Mouse (Mus musculus): ENCODE measurements around the gene Cul9. TPM values are rescaled to one million over a fixed set of nuclear protein-coding genes. Genes with fewer than 3 reads are reported as not detected.
"Not testable (repeated sequence)": the region's sequence is repeated elsewhere in the genome, so short reads cannot be mapped to it uniquely, and the experiment has no call there.

The Cul9 gene
- total RNA-seq, 2 experiments from 2014 or later, result 61.0 to 64.5 TPM

DNA sequence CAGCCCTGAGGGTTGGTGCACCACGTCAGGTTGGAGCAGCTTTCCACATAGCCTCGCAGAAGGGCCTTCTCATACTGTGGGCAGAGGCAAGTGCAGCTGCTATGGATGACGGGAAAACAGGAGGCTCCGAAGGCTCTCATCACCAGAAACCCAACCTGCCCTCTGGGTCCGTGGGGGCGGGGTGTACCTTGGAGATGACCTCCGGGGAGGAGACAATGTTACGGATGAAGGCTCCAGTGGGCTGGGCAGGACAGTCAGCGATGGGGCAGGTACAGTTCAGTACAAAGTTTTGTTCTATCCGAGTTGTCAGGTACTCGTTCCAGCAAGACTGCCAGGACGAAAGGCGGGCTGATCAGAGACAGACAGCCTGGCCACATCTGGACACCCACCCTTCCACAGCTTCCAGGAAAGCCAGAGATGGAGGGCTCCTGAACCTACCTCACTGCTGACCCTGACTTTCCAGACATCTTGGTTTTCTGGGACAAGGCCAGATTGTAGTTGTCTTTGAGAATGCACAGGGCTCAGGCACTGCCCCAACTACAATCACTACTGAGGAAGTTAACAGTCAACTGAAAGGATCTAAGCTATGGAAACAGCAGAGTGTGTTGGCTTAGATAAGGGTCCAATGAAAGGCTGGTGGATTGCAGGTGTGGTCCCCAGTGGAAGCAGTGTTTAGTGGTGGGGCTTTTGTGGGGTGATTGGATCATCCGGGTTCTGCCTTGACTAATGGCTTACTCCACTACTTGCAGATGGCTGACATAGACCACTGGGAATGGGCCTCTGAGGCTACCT lies 42.1 kb downstream of the Cul9 start:
- no peak for DNase-seq (ENCODE audit: low spot score in 2 of 2)

DNA sequence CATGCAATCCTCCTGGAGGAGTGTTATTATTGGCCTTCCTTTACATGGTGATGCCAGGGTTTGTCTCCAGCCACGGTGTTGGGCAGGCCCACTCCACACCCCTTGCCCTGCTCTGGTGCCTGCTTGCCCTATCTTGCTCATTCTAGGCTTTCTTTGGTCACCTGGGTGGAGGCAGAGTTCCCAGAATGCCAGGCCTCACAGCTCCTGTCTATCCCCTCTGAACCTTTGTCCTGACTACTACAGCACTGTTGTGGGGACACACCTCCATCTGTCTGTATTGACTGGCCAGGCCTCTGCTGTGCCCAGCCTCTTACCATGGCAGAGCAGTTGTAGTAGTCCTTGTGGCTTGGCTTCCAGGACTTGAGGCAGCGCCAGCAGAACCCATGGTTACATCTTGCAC lies 43.4 kb downstream of the Cul9 start:
- DNase-seq (ENCODE audit: low spot score in 2 of 2), result no peak

DNA sequence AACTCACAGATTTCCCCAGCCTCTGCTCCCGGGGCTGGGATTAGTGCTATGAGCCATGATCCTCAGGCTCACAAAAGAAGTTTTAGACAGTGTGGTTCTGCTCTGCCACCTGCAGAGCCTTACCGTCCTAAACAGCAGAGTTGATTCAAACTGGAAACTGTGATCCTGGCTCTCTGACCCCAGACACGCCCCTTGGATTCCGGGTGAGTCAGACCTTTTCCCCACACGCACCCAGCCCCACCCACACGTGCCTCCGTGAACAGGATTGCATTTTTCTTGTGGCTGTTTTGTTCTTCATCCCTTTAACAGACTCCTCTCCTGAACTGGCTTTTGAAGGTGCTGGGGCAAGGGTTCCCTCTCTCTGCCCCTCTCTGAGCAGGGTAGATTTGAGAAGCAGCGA lies 48.2 kb downstream of the Cul9 start:
- no peak for DNase-seq (ENCODE audit: low spot score in 2 of 2)

DNA sequence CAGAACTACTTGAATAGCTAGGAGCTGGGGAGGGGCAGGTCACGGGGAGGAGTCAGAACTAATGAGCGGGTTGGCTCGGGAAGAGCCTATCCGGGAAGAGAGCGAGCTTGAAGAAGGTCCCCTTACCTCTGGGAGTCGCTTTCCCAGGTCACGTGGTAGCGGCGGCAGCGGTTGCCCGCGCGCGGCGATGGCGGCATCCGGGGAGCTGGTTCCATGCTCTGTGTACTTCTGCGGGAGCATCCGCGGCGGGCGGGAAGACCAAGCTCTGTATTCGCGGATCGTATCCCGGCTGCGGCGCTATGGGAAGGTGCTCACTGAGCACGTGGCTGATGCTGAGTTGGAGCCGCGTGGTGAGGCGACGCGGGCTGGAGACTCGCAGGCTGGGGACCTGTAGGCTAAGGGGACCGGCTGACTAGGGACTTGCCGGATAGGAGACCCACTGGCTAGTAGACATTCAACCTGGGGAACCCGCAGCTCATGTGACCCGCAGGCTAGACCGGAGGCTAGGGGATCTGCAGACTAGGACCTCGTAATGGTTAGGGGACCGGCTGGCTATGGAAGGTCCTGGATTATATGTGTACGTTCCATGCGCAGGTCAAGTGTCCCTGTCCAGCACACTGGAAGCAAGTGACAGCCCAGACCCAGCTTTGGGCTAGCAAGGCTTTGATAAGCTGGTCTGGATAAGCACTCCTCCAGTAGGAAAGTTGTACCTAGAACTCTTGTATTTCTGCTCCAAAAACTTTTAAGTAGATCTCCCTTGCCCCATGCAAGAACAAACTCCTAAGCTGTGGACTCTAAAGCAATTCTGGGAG lies 49.4 kb downstream of the Cul9 start, which contains the start of gene Dnph1:
TSS of gene Dnph1 (plus strand) at position 89 of the 812 bp plus-strand sequence.
- DNase-seq (ENCODE audit: low spot score in 2 of 2), result peak; percentile 74 to 84

DNA sequence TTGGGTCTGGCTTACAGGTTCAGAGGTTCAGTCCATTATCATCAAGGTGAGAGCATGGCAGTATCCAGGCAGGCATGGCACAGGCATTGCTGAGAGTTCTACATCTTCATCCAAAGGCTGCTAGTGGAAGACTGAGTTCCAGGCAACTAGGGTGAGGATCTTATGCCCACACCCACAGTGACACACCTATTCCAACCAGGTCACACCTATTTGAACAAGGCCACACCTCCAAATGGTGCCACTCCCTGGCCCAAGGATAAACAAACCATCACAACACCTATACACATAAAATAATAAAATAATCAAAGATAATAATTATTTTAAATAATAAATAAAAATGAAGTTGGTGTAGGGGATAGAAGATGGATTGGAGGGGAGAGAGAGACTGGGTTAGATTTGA lies 50.1 kb downstream of the Cul9 start:
- not testable (repeated sequence) for DNase-seq (ENCODE audit: low spot score in 2 of 2)

DNA sequence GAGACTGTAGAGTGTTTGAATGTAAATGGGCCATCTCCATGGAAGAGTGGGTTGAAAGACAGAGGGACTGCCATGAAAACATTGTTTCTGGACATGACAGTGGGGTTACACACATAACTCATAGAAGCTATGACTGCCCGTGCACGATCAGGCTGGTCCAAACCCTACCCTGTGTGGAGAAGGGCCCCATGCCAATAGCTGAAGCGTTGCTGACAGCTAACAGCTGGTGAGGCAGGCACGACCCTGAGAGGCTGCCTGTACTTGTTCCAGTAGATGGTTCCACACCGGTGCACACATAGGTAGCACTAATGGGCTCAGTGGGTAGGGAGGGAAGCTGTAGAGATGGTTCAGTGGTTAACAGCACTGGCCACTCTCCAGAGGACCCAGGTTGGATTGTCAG lies 50.7 kb downstream of the Cul9 start:
- DNase-seq (ENCODE audit: low spot score in 2 of 2), result no peak

DNA sequence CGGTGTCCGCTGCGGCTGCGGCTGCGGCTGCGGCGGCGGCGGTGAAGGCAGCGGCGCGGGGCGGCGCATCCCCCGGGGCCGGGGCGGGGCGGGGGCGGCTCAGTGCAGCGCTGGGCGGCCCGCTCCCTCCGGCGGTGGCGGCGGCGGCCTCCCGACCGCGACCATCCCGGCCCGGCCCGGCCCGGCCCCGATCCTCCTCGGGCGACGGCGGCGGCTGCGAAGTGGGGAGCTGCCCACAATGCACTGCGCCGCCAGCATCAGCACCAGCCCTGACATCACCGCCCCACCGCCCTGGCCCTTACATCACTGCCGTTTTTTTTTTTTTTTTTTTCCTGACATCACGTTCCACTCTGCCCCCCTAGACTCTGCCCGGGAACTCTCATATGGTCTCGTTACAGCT lies 58.8 kb downstream of the Cul9 start, which contains the start of gene Ttbk1:
TSS of gene Ttbk1 (minus strand) at position 245 of the 400 bp plus-strand sequence.
- DNase-seq (ENCODE audit: low spot score in 2 of 2), result peak; percentile 67 to 78

DNA sequence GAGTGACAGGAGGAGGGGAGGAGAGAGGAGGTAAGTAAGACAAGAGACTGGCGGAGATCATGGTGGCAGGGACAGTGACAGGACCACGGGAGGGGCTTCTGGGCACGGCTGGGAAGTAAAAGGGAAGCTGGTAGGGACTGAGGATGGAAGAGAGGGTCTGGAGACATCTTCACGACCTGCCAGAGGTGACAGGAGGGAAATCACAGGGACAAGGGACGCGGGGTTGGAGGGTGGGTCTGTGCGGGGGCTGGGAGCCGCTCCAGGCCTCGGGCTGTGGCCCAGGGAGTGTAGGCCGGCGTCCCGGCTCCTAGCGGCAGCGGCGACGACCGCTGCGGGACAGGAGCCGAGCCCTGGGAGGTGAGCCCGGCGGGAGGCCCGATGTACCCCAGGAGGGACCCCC lies 59.2 kb downstream of the Cul9 start:
- peak in 1 of 2 experiments; percentile 23 for DNase-seq (ENCODE audit: low spot score in 2 of 2)

DNA sequence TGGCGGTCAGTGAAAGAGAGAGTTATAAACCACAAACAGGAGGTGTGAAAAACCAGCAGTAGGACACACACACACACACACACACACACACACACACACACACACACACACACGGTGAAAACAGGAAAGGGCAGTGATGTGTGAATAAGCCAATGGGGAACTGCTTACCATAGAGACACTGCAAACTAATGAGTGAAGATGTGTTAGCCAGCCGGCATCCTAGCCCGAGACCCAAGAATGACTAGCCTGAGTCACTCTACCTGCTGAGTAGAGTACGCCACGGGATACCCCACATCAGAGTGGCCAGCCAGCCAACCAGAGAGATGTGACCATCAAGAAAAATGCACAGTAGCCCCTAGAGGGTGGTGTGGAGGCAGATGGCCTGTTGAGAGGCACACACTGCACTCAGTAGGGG lies 61.7 kb downstream of the Cul9 start:
- no peak for DNase-seq (ENCODE audit: low spot score in 2 of 2)

DNA sequence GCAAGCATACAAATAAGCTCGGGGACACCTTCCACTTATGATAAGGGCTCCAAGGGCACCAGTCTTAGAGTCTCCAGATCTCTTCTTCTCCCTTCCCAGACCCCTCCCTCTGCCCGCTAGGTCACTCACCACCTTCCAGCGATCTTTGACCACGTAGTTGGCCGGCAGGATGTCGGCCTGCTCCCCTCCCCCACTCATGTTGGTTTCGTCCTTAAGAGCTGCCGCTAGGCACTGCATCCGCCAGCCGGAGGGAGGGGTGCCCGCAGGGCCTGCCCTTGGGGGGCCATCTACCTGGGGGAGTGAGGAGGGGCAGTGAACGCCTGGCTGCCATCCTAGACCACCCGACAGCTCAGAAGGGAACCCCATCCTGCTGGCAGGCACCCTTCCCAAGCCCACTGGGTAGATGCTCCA lies 62.2 kb downstream of the Cul9 start:
- DNase-seq (ENCODE audit: low spot score in 2 of 2), result no peak

DNA sequence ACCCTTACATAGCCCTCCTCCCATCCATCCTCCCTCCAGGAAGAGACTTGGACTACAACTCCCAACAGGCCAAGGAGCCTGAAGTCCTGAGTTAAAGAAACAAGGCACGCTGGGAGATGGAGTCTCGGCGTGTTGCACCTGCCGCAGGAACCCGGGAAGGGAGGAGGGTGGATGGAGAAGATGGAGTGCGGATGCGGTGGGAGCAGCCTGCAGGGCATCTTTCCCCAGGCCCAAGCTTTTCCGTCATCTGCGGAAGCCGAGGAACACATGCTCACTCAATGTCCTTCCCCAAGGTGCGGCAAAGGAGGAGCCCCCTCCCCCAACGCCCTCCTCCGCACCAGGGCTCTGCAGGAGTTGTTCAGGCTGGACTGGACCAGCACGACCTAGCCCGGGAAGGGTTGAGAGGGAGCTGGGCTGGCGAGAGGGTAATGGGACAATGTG lies 62.6 kb downstream of the Cul9 start:
- DNase-seq (ENCODE audit: low spot score in 2 of 2), result peak; percentile 60 to 68

DNA sequence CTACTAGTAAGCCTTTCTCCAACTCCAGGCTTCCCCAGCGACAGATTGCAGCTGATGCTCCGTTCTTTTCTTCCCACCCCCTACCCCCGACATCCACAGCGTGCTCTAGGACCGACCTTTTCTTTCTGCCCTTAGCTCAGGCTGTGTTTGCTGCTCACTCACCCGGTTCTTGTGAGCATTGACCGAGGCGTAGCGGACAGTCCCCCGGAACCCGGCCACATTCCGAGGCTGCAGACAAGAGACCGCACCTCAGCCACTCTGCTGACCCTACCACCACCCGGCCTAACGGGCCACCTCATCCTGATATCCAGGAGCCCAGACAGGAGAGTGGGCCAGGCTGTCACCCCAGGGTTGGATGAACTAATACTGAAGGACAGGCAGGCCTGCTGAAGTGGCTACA lies 68.9 kb downstream of the Cul9 start:
- DNase-seq (ENCODE audit: low spot score in 2 of 2), result no peak

DNA sequence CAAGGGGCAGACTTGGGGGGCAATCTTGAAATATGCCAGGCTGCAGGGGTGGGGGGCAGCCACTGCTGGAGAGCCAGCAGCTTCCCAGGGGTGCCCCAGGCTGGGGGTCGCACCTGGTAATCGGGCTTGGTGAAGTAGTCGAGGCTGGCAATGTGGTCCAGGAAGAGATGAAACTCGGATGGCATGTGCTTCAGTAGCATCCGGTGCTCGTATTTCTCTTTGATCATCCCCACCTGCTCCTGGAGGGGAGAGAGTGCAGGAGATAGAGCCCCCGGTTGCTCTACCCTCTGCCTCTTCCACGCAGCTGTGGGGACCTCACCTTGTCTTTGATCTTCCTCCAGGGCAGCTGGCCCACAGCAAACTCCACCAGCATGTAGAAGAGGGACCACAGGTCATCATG lies 69.6 kb downstream of the Cul9 start:
- no peak for DNase-seq (ENCODE audit: low spot score in 2 of 2)

DNA sequence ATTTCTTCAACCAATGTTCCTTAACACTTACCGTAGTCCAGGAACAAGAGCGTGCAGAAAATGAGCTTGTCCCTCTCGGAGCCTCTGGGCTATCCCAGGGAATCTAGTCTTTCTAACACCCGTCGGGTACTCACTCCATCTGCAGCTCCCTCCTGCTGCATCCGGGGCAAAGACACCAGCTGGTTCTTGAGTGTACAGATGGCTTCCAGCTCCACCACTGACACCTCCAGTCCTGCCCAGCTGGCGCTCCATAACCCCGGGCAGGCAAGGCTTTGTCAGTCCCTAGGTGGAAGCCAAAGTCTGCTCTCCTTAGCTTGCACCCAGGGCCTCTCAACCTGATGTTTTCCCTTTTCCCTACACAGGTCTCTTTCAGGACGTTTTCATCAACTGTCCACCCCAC lies 78.4 kb downstream of the Cul9 start:
- peak in 1 of 2 experiments; percentile 36 for DNase-seq (ENCODE audit: low spot score in 2 of 2)

DNA sequence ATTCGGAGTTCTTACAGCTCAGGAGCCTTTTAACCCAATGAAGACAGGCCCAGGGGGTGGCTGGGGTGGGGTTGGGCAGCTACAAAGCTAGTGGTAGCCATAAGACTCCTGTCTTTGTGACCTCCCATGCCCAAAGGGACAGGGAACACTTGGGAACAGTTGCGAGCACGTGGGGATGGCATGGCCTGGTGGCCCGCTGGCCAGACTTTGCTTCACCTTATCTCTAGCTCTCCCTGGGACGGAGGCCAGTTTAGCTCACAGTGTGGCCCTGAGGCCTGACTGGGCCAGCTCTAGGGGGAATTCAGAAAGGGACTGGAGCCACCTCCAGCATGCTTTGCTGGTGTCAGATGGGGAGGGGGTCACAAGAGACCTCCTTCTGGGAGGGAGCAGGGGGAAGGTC lies 84.0 kb downstream of the Cul9 start:
- no peak for DNase-seq (ENCODE audit: low spot score in 2 of 2)

DNA sequence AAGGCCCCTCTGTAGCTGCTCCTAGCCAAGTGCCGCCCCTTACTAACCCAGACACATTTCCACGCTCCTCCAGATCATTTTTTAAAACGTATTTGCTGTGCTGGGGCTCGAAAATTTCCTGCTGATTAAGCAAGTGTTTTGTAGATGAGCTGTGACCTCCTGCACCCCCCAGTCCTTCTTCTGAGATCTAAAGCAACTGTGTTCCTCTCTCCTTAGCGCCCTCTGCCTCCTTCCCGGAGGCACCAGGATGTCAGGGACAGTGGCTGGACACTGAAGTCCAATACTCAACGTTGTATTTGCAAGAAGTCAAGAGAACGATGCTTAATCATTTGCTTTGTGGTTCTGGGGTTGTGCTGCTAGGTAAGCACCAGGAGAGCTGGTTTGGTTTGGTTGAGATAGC lies 84.8 kb downstream of the Cul9 start:
- no peak for DNase-seq (ENCODE audit: low spot score in 2 of 2)

DNA sequence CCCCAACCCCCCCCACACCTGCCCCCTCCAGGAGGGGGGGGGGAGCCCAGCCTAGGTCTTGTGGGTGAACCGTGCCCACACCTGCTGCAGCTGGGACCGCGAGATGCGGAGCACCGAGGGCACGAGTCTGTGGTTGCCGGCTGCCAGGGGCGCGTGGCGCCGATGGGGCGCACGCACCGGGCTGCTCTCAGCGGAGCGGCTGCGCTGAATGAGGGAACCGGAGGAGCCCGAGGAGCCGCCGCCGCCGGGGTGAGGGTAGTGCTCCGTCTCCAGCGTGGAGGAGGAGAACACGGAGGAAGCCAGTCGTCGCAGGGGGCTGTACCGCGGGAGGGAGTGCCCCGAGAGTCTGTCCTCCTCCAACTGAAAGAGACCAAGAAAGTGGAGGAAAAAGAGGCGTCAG lies 85.5 kb downstream of the Cul9 start:
- DNase-seq (ENCODE audit: low spot score in 2 of 2), result no peak

DNA sequence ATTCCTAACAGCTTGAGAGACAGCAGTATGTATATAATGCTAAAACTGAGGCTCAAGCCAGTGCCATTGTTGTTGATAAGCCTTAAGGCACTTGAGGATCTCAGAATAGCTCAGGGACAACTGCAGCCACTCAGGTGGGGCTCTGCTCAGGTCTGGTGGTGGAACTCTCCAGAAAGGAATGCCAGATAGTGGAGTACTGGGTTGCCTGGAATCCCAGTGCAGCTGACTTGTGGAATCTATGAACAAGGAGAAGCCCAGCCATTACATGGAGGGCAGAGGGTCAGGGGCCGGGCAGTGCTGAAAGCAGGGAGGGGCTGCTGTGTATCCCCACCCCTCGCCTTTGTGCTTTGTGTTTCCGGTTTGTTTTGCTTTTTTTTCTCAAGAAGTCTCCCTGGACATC lies 87.7 kb downstream of the Cul9 start:
- no peak for DNase-seq (ENCODE audit: low spot score in 2 of 2)

DNA sequence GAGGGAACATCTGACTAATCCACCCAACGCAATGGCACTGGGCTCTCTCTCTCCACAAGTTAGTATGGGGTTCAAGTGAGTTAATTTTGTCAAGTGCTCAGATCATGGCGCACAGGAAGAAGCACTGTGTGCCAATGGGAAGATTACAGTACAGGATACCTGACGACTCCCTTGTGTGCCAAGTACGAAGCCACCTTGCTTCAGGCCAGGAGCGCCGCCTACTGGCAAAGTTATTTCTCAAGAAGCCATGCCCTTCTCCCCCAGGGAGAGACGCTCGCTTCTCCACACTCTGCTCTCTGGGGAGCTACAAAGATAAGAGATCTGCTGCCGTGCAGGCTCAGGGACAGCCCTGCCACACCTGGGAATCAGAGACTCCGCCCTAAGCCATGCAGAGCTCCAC lies 88.4 kb downstream of the Cul9 start:
- peak; percentile 38 to 53 for DNase-seq (ENCODE audit: low spot score in 2 of 2)

DNA sequence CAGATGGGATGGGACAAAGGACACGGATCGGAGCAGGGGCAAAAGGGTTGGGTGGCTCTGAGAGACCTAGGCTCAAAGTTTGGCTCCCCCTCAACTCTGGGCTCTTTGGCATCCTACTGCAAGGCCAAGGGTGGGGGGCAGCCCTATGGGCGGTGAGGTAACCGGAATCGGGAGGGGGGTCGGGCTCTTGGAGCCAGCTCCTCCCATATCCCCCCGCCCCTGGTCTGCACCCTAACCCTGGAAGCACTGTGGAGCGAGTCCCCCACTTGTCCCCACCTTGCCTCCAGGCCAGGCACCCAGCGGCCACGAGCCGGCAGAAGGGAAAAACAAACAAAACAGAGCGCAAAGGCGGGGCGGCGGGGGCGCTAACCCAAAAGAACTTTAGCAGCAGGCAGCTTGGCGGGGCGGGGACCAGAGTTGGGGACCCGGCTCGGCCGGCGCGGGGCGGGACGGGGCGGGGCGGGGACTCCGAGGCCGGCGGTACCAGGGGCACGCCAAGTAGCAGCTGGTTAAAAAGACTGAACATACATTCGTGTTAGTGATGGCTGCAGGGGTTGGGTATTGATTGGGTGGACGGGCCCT lies 91.0 kb downstream of the Cul9 start:
- DNase-seq (ENCODE audit: low spot score in 2 of 2), result no peak

DNA sequence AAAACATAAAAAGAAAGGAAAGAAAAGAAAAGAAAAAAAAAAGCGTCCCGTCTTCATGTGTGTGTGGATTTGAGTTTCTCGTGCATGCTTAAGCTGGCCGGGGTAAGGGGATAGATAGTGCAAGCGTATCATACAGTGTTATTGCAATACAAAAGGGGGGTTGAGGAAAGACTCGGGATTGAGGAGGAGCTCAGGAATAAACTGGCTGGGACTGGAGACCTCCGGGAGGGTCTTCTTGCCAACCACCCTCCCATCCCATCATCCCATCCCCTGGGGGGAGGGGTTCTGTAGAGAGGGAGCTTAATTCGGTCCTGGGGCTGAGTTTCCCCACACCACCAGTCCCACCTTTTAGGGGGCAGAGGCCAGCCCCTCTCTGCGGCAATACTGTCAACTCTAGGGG lies 91.6 kb downstream of the Cul9 start:
- DNase-seq (ENCODE audit: low spot score in 2 of 2), result no peak

DNA sequence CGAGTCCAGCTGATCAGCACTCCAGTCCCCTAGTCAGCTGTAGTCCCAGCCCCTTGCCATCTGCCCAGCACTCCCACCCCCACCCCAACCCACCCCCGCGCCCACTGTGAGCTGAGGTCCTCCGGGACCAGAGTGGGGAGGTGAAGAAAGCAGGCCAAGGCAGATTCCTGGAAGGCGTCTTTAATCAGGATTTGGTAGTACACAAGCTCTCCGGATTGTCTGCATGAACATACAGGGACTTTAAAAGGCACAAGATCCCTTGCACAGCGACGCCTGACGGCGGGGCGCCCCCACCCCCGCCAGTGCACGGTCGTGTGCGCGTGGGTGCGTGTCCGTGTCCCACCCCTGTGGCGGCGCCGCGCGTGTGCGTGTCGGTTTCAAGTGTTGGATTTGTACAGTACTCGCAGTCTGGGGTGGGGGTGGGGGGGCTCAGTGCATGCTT lies 92.2 kb downstream of the Cul9 start:
- DNase-seq (ENCODE audit: low spot score in 2 of 2), result no peak
